Mouse (Mus musculus) cerebellum, postnatal 4 days (tissue): ENCODE results near the gene Aatk.

Experiments
- DNase-seq, 2 experiments: peaks; one replicate each; pipeline ENCODE4 v3.0.0; 2022; ENCODE audit warnings: low spot score in 2 of 2, mixed read lengths in 1 of 2

Gene Aatk

DNA sequence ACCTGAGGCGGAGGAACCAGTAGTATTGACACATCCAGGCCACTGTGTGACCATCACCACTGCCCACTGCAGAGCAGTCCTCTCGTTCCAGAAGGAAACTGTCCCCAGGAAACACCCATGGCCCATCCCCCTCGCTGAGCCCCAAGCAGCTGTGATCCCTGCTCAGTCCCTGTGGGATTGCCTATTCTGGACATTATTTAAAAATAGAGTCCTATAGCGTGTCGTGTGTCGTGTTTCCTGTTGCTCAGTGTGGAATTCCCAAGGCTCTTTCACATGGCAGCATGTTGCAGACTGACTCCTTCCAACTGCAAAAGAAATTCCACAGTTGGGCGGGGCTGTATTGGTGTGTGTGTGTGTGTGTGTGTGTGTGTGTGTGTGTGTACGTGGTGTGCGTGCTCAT is 5.3 kb upstream of the Aatk start:
- no peak for DNase-seq

DNA sequence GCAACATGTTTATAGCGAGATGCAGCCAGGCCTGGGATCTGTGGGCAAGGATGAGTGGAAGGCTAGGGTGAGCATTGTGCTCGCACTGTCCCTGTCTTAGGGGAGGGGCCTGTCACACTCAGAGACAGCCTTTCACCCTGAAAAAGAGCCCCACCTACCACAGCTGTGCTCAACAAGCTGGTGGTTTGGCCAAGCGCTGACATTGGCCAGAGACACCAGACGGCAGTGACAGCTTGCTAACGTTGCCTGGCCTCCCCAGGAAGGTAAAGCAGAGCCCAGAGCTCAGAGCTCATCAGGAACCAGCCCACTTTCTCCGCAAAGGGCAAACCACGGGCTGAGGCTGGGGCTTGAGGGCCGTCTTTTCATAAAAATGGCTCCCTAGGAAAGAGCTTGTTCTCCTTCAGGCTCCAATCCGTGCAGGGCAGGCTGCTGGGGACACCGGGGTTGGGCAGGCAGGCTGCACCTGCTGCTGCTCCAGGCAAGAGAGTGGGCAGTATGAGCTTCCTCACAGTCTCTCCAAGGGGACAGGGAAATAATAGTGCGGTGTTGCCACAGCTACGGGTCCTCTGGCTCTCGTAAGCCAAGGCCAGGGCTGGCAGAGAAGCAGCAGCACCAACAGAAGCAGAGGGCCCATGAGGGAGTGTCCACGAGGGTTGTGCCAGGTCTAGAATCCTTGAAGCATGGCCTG is 4.3 kb upstream of the Aatk start:
- DNase-seq = peak in 1 of 2 experiments; percentile 71

DNA sequence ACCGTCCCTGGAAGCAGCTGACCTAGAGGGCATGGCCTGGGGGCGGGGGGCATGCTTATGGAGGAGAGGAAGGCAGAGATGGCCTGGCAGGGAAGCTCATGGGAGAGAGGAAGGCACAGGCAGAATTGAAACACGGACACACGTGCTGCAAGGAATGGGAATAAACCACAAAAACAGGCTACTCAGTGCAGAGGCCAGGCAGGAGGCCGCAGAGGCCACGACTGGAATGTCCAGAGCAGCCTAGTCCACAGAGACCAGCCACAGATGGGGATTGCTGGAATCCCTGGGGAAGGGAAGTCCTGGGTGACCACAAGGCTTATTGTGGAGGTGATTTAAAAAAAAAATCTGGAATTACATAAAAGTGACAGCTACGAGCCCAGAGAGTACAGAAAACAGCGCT is 2.1 kb upstream of the Aatk start:
- no peak for DNase-seq

DNA sequence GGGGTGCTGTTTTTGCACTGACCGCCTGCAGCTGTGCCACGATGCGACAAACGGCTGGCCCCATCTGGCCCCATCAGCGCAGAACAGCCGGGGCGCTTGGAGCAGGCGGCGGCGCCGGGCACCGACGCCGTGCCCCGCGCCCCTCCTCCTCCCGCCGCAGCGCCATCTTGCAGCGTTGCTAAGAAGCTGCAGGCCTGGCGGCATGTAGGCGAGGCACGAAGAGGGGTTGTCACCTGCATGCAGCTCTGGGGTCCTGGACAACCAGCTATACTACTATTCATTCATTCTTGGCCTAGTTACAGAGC is 1.2 kb upstream of the Aatk start:
- DNase-seq = peak in 1 of 2 experiments; percentile 68

DNA sequence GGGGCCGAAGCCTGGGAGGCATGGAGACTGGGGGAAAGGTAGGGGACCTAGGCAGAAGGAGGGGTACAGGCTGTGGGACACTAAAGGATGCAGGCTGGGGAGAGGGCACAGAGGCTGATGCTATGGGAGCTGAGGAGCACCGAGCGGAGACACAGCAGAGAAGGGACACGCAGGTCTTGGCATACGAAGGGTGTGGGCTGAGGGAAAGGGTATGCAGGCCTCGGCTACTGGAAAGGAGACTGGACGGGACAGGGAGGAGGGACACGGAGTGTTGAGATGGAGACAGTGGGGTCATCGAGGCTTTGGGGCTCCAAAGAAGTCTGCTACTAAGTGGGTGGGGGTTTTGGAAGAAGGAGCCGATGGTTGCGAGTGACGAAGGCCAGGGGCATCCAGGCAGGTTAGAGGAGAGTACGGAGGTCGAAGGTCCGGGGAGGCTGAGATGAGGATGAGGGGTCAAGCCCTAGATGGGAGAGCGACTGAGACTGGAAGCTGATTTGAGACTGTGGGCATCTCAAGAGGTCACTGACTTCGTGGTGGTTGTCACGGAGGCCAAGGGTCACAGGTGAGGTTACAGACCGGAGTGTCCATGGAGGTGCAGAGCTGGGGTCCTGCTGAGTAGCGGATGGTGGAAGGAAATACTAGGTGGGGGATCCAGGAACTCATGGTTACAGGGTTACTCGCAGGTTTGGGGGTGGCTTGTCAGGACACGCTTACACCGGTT is 724 bp upstream of the Aatk start:
- no peak for DNase-seq

DNA sequence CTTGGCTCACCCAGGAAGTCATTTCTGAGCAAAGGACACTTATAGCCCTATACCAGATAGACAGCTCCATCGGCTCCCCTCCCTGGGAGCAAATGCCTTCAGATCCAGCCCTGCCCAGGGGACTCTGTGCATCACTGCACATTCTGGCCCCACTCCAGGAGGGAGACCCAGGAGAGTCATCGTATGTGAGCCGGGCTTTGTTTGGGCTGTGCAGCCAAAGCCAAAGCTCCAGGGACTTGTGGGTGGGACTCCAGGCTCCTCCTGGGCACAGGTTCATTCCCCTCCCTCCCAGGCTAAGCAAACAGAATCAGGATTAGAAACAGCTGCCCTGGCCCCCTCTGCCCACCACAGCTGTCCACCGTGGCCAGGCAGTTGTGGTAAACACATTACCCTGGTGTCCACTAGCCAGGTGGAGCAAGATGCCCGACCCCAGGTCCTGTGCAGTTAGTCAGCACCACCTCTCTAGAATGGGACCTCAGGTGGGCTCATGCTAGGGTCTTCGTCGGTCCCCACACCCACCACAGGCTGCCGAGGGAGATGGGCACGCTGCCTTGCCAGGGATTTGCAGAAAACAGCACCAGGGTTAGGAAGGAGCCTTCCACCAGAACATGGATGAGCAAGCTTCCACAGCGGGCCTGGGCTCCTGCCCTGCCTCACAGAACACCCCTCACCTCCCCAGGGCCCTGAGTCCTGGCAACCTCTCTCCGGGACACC is 971 bp downstream of the Aatk start:
- DNase-seq = peak in 1 of 2 experiments; percentile 58

DNA sequence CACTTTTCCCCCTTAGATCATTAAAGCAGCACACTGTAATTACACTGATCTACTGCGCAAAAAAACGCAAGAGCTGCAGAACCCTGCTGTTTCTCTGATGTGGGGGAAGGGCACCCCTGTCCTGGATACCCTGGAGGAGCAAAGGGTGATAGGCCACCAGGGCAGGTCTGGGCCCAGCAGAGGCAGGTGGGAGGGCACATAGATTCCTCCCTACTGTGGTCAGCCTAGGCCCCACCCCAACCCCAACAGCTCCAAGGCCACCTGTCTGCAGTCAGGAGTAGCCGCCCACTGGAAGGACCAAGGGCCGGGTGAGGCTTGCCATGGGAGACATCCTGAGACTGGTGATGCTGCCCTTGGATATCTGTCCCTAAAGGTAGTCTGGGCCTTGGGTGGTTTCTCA is 1.6 kb downstream of the Aatk start:
- DNase-seq = no peak

DNA sequence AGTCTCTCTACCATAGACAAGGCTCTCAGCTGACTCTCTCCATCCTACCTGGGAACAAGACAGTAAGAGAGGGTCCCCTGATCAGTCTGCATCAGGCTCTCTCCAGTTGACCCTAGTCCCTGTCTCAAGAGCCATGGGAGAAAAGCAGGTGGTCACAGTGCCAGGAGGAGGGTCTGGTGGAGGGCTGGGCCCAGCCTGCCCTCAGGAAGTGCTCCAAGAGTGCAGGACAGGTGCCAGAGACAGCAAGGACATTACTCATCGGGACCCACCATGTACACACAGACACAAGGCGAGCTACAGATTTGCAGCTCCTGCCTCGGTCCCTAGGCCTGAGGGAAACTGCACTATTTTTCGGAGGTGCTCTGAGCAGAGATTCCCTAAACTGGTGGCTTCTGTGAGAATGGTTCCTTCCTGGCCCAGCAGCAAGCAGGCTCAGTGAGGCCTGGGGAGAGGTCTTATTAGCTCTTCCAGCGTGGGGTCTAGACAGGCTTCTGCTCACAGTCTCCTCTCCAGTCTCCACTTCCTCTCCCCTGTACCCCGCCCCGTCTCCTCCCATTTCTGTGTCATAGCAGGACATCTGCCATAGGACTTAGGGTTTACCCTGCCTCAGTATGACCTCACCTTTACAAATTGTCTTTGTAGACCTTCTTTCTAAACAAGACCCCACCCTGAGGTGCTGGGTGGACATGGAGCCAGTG is 4.7 kb downstream of the Aatk start:
- DNase-seq = no peak

DNA sequence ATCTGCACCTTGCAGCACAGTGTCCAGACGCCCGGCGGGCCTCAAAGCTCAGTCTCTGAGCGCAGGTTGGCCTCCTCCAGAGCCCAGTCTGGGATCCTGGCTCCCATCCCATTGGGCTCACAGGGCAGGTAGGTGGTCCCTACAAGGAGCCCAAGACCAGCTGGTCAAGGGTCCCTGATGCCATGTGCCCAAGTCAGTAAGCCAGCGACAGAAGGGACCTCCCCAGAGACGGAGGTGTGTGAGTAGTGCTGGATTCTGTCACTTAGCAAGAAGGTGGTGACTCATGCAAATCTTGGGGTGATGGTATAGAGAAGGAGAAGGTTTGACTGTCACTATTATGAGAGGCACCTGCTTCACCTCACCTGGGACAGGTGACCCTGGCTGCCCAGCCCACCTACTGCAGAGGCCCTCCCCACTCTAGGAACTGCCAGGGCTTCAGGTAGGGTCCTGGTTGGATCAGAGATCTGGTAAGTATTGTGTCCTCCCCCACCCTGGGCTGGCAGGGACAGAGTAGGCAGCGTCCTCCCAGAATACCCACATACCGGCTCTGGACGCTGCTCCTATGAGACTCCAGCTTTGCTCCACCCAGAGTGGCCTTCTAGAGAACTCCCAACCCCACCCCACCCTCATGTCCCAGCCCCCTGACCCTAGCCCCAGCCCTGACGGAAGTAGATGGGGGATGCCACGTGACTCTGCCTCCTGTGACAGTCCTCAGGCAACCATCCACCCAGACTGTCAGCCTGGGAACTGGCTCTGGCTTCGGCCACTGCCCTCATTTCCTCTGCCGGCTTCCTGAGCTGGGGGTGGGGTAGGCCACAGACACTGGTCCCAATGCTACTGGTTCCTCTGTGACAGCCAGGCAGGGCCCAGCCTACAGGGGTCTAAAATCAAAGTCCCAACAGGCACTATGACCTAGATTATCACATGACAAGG is 5.5 kb downstream of the Aatk start:
- no peak for DNase-seq

DNA sequence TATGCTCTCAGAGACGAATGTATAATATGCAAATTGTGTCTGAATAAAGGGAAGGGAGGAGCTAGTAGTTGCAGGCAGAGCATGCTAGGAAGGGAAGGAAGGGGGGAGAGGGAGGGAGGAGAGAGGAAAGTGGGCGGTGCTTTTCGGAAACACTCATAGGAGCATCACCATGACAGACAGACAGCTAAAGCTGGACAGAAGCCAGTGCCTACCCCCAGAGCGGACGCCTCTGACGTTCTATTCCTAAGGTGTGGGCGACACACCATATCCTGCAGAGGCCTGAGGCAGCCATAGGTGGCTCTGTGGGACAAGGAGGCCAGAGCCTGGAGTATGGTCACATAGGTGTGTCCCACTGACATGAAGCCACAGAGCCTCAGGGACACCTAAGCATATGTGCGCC is 6.5 kb downstream of the Aatk start:
- DNase-seq = no peak

DNA sequence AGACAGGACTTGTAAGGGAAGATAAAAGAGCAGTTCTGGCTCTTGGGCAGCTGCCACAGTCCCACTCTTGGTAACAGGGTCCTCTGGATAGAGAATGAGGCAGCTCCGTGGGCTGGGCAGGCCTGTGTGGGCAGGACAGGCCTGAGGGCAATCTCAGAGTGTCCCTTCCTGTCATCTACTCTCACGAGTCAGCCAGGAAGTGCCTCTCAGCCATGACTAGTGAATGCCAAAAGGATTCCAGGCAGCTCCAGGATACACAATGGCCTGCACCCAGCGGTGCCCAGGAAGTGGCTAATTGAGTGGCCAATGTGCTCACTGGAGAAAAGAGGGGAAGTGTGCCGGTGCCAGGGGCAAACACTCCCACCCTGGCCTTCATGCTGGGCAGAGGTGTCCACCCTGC is 7.4 kb downstream of the Aatk start:
- DNase-seq = no peak

DNA sequence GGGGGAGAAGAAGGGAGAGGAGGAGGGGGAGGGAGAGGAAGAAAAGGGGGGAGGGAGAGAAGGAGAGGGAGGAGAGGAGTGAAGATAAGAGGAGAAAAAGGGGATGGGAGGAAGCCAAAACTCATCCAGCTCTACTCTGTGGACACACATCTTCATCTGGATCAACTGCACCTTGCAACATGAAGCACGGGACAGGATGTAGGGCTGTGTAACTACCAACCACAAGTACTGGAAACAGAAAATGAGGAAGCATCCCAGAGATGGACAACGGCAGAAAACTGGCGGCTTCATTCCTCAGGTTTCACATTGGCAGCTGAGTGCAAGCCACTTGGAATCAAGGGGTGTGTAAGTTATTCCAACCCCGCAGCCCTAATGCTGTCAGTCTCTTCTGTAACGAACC is 12.2 kb downstream of the Aatk start:
- no peak for DNase-seq

DNA sequence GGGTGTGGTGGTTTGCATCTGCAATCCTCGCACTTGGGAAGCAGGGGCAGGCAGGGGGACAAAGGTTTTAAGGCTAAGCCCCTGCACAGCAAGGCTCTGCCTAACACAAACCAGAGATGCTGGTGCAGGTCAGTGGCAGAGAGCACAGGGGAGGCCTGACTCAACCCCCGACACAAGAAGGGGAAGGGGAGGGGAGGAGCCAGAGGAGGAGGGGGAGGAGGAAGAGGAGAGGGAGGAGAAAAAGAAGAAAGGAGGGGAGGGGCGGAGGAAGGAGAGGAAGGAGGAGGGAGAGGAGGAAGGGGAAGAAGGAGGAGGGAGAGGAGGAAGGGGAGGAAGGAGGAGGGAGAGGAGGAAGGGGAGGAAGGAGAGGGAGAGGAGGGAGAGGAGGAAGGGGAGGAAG is 12.7 kb downstream of the Aatk start:
- DNase-seq = no peak

DNA sequence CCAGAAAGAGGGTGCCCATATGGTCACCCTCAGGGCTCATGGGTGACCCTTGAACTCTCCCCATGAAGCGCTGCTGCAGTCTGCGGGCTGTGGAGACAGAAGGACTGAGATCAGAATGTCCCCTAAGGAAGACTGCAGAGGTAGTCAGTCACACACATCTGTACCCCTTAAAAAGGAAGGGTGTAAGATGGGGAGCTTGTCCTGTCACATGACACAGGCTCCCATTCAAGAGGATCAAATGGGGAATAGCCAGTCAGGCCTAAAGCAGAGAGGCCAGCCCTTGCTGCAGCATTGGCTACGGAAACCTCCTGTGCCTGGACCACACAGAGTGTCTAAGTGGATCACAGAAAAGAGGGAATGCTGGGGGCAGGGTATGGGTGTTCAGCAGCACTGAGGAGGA is 13.5 kb downstream of the Aatk start:
- no peak for DNase-seq

DNA sequence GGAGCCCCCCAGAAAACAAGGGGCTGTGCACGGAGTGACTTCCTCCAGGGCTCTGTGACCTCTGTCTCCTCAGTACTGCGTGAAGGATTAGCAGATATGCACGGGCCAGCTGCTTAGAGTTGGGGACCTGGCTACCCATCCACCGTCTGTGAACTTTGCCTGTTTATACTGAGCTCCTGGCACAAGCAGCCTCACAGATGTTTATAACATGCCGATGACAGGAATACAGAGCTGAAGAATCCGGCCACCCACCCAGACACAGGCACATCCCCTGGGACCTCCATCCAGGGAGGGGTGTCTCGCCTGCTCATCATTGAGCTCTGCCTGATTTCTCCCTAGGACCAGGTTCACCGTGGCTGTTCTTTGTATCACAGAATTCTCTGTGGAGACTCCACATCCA is 14.9 kb downstream of the Aatk start:
- no peak for DNase-seq

DNA sequence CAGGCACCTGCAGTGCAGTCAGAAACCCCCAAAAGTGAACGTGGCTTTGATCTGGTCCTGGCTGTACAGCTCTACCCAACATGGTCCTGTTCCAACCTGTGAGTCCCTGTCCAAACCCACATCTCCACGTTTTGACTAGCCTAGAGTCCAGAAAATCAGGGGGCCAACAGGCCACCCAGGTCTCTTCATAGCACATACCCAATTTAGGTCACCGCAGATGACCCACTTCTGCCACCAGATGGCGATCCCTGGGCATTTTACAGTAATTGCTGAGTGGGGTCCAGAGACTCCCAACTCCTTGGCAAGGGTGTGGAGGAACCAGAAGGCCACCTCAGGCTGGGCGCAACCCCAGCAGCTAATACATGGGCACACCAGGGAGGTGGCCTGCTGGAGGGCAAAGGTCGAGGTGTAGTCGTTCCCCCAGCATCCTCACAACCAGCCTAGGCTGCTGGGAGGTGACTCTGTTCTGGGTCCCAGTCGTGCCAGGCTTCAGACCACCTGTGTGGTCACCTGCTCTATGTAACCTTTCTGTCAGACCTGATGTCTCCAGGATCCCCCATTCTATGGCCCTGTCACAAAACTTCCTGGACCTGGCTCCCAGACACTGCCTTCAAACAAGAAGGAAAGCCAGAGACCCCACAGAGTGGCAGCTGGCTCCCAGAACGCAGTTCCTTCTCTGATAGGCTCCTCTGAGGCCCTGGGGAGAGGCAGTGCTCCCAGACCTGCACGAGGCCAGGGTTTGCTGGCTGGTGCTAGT is 16.6 kb downstream of the Aatk start:
- DNase-seq = peak in 1 of 2 experiments; percentile 78

DNA sequence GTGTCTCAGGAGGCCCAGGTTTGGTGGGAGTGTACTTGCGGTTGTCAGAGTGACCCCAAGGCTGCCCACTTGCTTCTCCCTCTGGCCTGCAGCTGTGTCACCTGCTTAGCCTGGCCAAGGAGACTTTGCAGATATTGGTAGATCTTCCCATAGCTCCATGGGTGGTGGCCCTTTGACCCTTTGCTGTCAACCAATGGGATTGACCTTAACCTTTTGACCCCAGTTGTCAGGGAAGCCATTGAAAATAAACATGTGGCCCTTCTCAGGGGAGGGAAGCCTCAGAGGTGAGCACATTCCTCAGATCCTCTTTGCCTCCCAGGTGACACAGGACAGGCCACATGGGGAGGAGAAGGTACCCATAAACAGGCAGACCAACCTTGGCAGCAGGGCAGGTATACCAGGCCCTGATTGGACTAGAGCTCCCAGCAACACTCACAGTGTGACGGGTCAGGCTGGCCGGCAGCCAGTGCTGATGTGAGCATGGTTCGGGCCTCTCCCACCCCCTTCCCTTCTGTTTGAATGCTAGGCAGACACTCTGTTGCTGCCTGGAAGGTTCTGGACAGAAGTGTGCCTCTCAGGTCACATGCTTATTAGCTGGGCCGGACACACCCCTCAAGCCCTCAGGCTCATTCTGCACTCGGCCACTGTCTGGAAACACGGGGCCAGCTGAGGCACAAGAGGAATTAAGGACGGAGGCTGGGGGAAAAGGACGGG is 17.4 kb downstream of the Aatk start:
- DNase-seq = no peak

DNA sequence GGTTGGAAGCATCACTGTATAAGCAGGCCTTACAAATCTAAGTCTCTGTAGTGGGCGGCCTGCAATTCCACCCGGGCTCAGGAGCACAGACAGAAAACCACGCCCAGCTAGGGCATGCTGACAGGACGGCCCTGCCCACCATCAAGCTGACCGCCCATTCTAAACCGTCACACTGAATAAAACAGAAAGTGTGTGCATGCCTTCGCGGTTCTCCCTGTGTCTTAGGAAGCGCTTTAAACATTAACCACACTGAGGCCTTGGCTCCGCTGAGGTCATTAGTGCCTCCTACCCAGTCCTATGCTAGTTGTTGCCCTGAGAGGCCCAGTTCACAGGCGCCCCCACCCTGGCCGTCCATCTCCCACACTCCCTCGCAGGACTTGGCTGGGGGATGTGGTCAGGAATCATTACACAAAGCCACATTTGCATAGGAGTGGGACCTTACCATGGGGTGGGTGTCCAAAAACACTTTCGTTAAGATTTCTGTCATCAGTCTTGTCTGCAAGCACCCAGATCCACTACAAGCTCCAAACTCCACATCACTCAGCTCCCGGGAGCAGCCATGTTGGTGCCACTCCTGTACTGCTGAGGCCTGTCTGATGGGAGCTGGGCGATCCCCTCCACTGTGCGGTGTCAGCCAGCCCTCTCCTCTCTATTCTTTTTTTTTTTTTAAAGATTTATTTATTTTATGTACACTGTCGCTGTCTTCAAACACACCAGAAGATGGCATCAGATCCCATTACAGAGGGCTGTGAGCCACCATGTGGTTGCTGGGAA is 18.5 kb downstream of the Aatk start:
- no peak for DNase-seq

DNA sequence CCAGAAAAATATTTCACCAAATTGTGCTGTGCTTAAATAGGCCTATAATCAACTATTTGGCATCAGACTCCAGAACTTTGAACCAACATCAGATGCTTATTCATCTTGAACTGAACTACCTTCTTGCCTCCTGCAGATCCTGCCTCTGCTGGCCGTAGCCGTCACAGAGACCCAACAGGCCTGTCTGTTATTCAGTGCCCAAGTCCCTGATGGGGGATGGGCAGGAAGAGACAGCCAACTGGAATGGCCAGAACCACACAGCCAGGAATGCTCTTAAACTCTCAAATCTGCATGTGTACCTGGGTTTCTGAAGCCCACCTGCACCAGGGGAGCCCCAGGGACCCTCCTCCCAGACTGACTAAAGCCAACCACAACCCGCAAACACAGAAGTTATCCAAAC is 20.0 kb downstream of the Aatk start:
- no peak for DNase-seq
